Mouse (Mus musculus) kidney, postnatal 0 days (tissue): ENCODE results near the gene Olfr433. TPM values are rescaled to one million over a fixed set of nuclear protein-coding genes. Genes with fewer than 3 reads are reported as not detected.
"Not testable (repeated sequence)": the region's sequence is repeated elsewhere in the genome, so short reads cannot be mapped to it uniquely, and the experiment has no call there.

ENCODE experiments used
- ATAC-seq: fragments of 200-750 bp; cut with Nextera tagmentation; replicated peaks from 2 replicates; pipeline ENCODE4 v1.8.0; 2017; ENCODE audit warnings: low read depth, moderate number of reproducible peaks, moderate TSS enrichment, moderate library complexity; ENCODE audit not compliant: low FRiP score
- DNase-seq: peaks from one replicate; pipeline ENCODE4 v3.0.0-alpha.2; 2016; ENCODE audit warnings: low spot score
- H3K27ac ChIP-seq: fragments of 300-500 bp; sonication (generic); 2 replicates; pipeline ENCODE4 v1.5.1; 2014; ENCODE audit warnings: mild to moderate bottlenecking
- H3K27me3 ChIP-seq: fragments of 300-500 bp; sonication (generic); 2 replicates; pipeline ENCODE4 v1.6.1; 2014; ENCODE audit warnings: low read length, mixed read lengths; ENCODE audit not compliant: insufficient read depth
- H3K36me3 ChIP-seq: fragments of 300-500 bp; sonication (generic); 2 replicates; pipeline ENCODE4 v1.6.1; 2014; ENCODE audit warnings: low read length, mixed read lengths; ENCODE audit not compliant: insufficient read depth
- H3K4me1 ChIP-seq: fragments of 300-500 bp; sonication (generic); replicated peaks from 2 replicates; pipeline ENCODE4 v1.6.1; 2014; ENCODE audit warnings: antibody characterized with exemption, low read length, mixed read lengths; ENCODE audit not compliant: insufficient read depth
- H3K4me2 ChIP-seq: fragments of 300-500 bp; sonication (generic); 2 replicates; pipeline ENCODE4 v1.6.1; 2014; ENCODE audit warnings: mild to moderate bottlenecking, low read length, moderate library complexity, mixed read lengths
- H3K4me3 ChIP-seq: fragments of 300-500 bp; sonication (generic); replicated peaks from 2 replicates; pipeline ENCODE4 v1.5.1; 2014; ENCODE audit warnings: low read depth, low read length
- H3K9ac ChIP-seq: fragments of 300-500 bp; sonication (generic); 2 replicates; pipeline ENCODE4 v1.6.1; 2014; ENCODE audit warnings: low read depth, low read length
- H3K9me3 ChIP-seq: fragments of 300-500 bp; sonication (generic); replicated peaks from 2 replicates; pipeline ENCODE4 v1.6.1; 2016; ENCODE audit warnings: low read length, inconsistent platforms, mixed read lengths
- CTCF ChIP-seq: IDR thresholded peaks from 2 replicates; pipeline ENCODE4 v1.5.1; 2016; ENCODE audit warnings: antibody characterized with exemption, low read depth, mild to moderate bottlenecking, moderate library complexity
- WGBS: fragments of 180-500 bp; shearing (Covaris S2); extraction: QIAGEN DNeasy Blood & Tissue Kit; methylation state at CpG from one replicate; pipeline ENCODE4 v1.1.7; 2014; 5-methylcytosine and 5-hydroxymethylcytosine counted together
- polyA plus RNA-seq: library from polyadenylated mRNA; unstranded; fragments of >200 nt; fragmentation: Nextera tagmentation; extraction: Ambion mirVana; gene quantifications from 2 replicates; pipeline ENCODE4 v1.2.1, GENCODE M21; 2015

Olfr433 gene
- polyA plus RNA-seq, 1 experiment from 2014 or later: not detected

GRCm38 (mm10) chr1:174038480-174038879 lies 2.0 kb upstream of the Olfr433 start:
- no peak for TF ChIP-seq CTCF
- Histone ChIP-seq H3K4me1 (no peaks in the 10 kb centered on the region), H3K9ac (no peak overlapping the region), H3K36me3 (no peaks in the 10 kb centered on the region), H3K27ac (no peak overlapping the region), H3K27me3 (no peaks in the 10 kb centered on the region), H3K9me3 (no peaks in the 10 kb centered on the region), H3K4me2 (no peak overlapping the region), H3K4me3 (no peak overlapping the region)
- WGBS: 84% methylated on average over 3 of the region's 3 CpGs
- DNase-seq (no peak), ATAC-seq (no peak)

GRCm38 (mm10) chr1:174042091-174042884 lies 1.8 kb downstream of the Olfr433 start:
- not testable (repeated sequence) for H3K4me3 ChIP-seq, H3K27ac ChIP-seq, DNase-seq, H3K27me3 ChIP-seq, ATAC-seq, H3K9ac ChIP-seq, H3K9me3 ChIP-seq, H3K4me1 ChIP-seq, H3K36me3 ChIP-seq, H3K4me2 ChIP-seq
- WGBS: 90% methylated on average over 12 of the region's 12 CpGs

- Histone ChIP-seq H3K27me3 (no peaks in the 10 kb centered on the region), H3K27ac (no peak overlapping the region), H3K4me3 (no peak overlapping the region), H3K4me1 (no peaks in the 10 kb centered on the region), H3K9me3 (no peaks in the 10 kb centered on the region), H3K36me3 (no peaks in the 10 kb centered on the region), H3K9ac (no peak overlapping the region), H3K4me2 (no peak overlapping the region)
- no peak for ATAC-seq
- 58% methylated on average over 2 of the region's 2 CpGs for WGBS
- TF ChIP-seq CTCF: no peak
- no peak for DNase-seq
Observed at GRCm38 (mm10) chr1:174044431-174044830, 3.9 kb downstream of the Olfr433 start.

GRCm38 (mm10) chr1:174048227-174048626 lies 7.7 kb downstream of the Olfr433 start:
- H3K4me3 ChIP-seq, ATAC-seq, H3K9ac ChIP-seq, H3K4me1 ChIP-seq, H3K27ac ChIP-seq, DNase-seq, H3K27me3 ChIP-seq, H3K9me3 ChIP-seq, H3K4me2 ChIP-seq, H3K36me3 ChIP-seq: not testable (repeated sequence)
- 65% methylated on average over 6 of the region's 6 CpGs for WGBS

DNA sequence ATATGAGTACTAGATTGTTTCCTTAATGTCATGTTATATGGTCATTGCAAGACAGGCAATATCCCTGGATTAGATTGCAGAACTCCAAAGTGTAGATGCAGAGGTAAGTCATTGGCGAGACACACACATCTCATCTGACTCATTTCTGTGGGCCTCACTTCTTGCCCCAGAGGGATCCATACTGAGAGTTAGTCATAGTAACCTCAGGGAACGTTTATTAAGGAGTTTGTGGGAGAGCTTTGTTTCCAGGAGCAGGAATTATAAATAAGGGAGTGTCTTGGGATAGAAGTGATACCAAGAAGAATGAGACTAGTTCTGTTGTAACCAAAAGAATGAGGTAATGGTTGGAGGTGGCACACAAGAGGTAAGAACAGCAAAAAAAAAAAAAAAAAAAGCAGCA lies 8.4 kb downstream of the Olfr433 start, which contains the start of gene Olfr432:
Gene Olfr432 (plus strand): TSS at position 313 of the 400 bp plus-strand sequence.
- no peaks in the 10 kb centered on the region for H3K36me3 ChIP-seq
- no peak for ATAC-seq
- 65% methylated on average over 2 of the region's 2 CpGs for WGBS
- H3K9ac ChIP-seq: no peak within 1 kb of the TSS
- H3K27ac ChIP-seq: no peak within 1 kb of the TSS
- no peaks in the 10 kb centered on the region for H3K9me3 ChIP-seq
- no peaks in the 10 kb centered on the region for H3K27me3 ChIP-seq
- H3K4me3 ChIP-seq: no peak within 1 kb of the TSS
- no peak for DNase-seq
- no peaks in the 10 kb centered on the region for H3K4me1 ChIP-seq
- no peak for TF ChIP-seq CTCF
- H3K4me2 ChIP-seq: no peak within 1 kb of the TSS

GRCm38 (mm10) chr1:174049357-174049756 lies 8.9 kb downstream of the Olfr433 start:
- H3K9me3 ChIP-seq, ATAC-seq, H3K4me1 ChIP-seq, H3K9ac ChIP-seq, H3K27ac ChIP-seq, H3K4me3 ChIP-seq, H3K4me2 ChIP-seq, H3K27me3 ChIP-seq, H3K36me3 ChIP-seq, DNase-seq: not testable (repeated sequence)
- WGBS: 53% methylated on average over 4 of the region's 4 CpGs

- no peaks in the 10 kb centered on the region for H3K27me3 ChIP-seq
- no peak overlapping the region for H3K27ac ChIP-seq
- H3K4me2 ChIP-seq: no peak overlapping the region
- DNase-seq (no peak), ATAC-seq (no peak)
- H3K4me3 ChIP-seq: no peak overlapping the region
- H3K36me3 ChIP-seq: no peaks in the 10 kb centered on the region
- no peak overlapping the region for H3K9ac ChIP-seq
- H3K4me1 ChIP-seq: no peaks in the 10 kb centered on the region
- WGBS: 75% methylated on average over 4 of the region's 4 CpGs
- H3K9me3 ChIP-seq: no peaks in the 10 kb centered on the region
- no peak for TF ChIP-seq CTCF
Observed at GRCm38 (mm10) chr1:174050532-174050931, 10.0 kb downstream of the Olfr433 start.
